13 mouse cellular contexts compared by ENCODE assay signal in genomic region chr10:126775946-126776345, GRCm38 (mm10).
"Had no signal": no experiment of that assay in that cellular context is flagged by ENCODE, and none has a peak within 500 bp of the region (broad histone marks: within the 10 kb centered on the region; RNA-seq: fewer than 3 reads in every experiment).

No protein-coding gene starts in this region.

- H3K4me2 ChIP-seq: kidney, embryonic 15.5 days; liver, embryonic 13.5 days; lung, embryonic 15.5 days; neural tube, embryonic 12.5 days had no signal

- H3K4me1 ChIP-seq: kidney, embryonic 15.5 days; liver, embryonic 13.5 days; lung, embryonic 15.5 days; neural tube, embryonic 12.5 days had no signal

- H3K27ac ChIP-seq: kidney, embryonic 15.5 days; left cerebral cortex, adult 2 months; liver, embryonic 13.5 days; lung, embryonic 15.5 days; neural tube, embryonic 12.5 days had no signal

- ATAC-seq: liver, postnatal 0 days had no signal

- H3K36me3 ChIP-seq: kidney, embryonic 15.5 days; liver, embryonic 13.5 days; lung, embryonic 15.5 days; neural tube, embryonic 12.5 days had no signal

- H3K4me3 ChIP-seq: kidney, embryonic 15.5 days; left cerebral cortex, adult 2 months; liver, embryonic 13.5 days; lung, embryonic 15.5 days; neural tube, embryonic 12.5 days had no signal

- H3K9ac ChIP-seq: kidney, embryonic 15.5 days; liver, embryonic 13.5 days; liver, postnatal 0 days; lung, embryonic 15.5 days; neural tube, embryonic 12.5 days had no signal

- DNase-seq: kidney, adult 2 months; kidney, postnatal 14 days; liver, embryonic 13.5 days; liver, postnatal 0 days; midbrain, embryonic 14.5 days; right cerebral cortex, postnatal 4 days; spleen, adult 18-20 months; thymus, adult 18-20 months; thymus, postnatal 14 days had no signal

- H3K9me3 ChIP-seq: kidney, embryonic 15.5 days; liver, embryonic 13.5 days; lung, embryonic 15.5 days; neural tube, embryonic 12.5 days had no signal

- H3K27me3 ChIP-seq: kidney, embryonic 15.5 days; liver, embryonic 13.5 days; lung, embryonic 15.5 days; neural tube, embryonic 12.5 days had no signal
